Mouse (Mus musculus) left cerebral cortex, adult 2 months (tissue): ENCODE measurements around the gene Lrfn1. TPM values are rescaled to one million over a fixed set of nuclear protein-coding genes. Genes with fewer than 3 reads are reported as not detected.

Experiments
- DNase-seq, 2 experiments: peaks; one replicate each; pipeline ENCODE4 v3.0.0; 2021 to 2022; ENCODE audit warnings: low spot score in 2 of 2, mixed read lengths in 1 of 2; ENCODE audit errors: extremely low spot score in 1 of 2
- H3K27ac ChIP-seq: fragments of 200-600 bp; 2 replicates; pipeline ENCODE4 v1.8.1; 2022
- H3K4me3 ChIP-seq: fragments of 200-600 bp; 2 replicates; pipeline ENCODE4 v1.8.1; 2022
- CTCF ChIP-seq: fragments of 200-600 bp; IDR thresholded peaks from 2 replicates; pipeline ENCODE4 v1.8.1; 2022; ENCODE audit warnings: antibody characterized with exemption, mild to moderate bottlenecking, moderate library complexity
- intact Hi-C: fragments of 180-260 bp; cut with DNase I; formaldehyde crosslinking; loops from one replicate; pipeline ENCODE4 v1.15.1; 2025
- total RNA-seq, 2 experiments: library from RNA; stranded (reverse); gene quantifications; 2 replicates each; pipeline ENCODE4 v1.2.3; 2021

Gene Lrfn1
- total RNA-seq, 2 experiments from 2014 or later = 96.7 to 105 TPM

- Histone ChIP-seq H3K4me3 (peak overlapping the region; percentile 69), H3K27ac (peak overlapping the region; percentile 91)
- TF ChIP-seq CTCF = peak; percentile 72
- intact Hi-C loops = loop anchor here (2.0 kb wide), 2 partner anchors 44 to 164 kb away; partner anchors contain the start of genes Med29 and Paf1
- DNase-seq = peak; percentile 100
These were observed 15.4 kb upstream of the Lrfn1 start for GRCm38 (mm10) chr7:28436271-28436904.

- intact Hi-C loops = loop anchor here (2.0 kb wide), 2 partner anchors 44 to 164 kb away; partner anchors contain the start of genes Med29 and Paf1
These were observed 14.7 kb upstream of the Lrfn1 start, which contains the start of gene Gmfg for GRCm38 (mm10) chr7:28436932-28437570. Gene Gmfg, plus strand, starts transcription at chr7:28437447.

GRCm38 (mm10) chr7:28437964-28438363 lies 13.8 kb upstream of the Lrfn1 start:
- no peak overlapping the region for H3K4me3 ChIP-seq
- intact Hi-C loops = loop anchor here (2.0 kb wide), 2 partner anchors 45 to 163 kb away; partner anchors contain the start of genes Med29 and Paf1
- no peak for TF ChIP-seq CTCF
- H3K27ac ChIP-seq = no peak overlapping the region
- no peak for DNase-seq

More at GRCm38 (mm10) chr7:28436932-28437570, 14.7 kb upstream of the Lrfn1 start, which contains the start of gene Gmfg:
- H3K27ac ChIP-seq = peak within 1 kb of the TSS; percentile 91
- DNase-seq = peak; percentile 71 to 74
- TF ChIP-seq CTCF = peak; percentile 59
- H3K4me3 ChIP-seq = peak within 1 kb of the TSS; percentile 69

- intact Hi-C loops = no loop called here
- no peak overlapping the region for H3K4me3 ChIP-seq
- TF ChIP-seq CTCF = no peak
- H3K27ac ChIP-seq = no peak overlapping the region
- DNase-seq = no peak
These were observed 13.0 kb upstream of the Lrfn1 start for GRCm38 (mm10) chr7:28438771-28439170.

- H3K27ac ChIP-seq = no peak overlapping the region
- no peak overlapping the region for H3K4me3 ChIP-seq
- intact Hi-C loops = no loop called here
- no peak for TF ChIP-seq CTCF
- DNase-seq = no peak
These were observed 11.0 kb upstream of the Lrfn1 start for GRCm38 (mm10) chr7:28440739-28441138.

- TF ChIP-seq CTCF = no peak
- H3K4me3 ChIP-seq = no peak overlapping the region
- H3K27ac ChIP-seq = no peak overlapping the region
- intact Hi-C loops = no loop called here
- no peak for DNase-seq
These were observed 9.8 kb upstream of the Lrfn1 start for GRCm38 (mm10) chr7:28441776-28442485.

- no peak for DNase-seq
- Histone ChIP-seq H3K27ac (no peak overlapping the region), H3K4me3 (no peak overlapping the region)
- intact Hi-C loops = no loop called here
- no peak for TF ChIP-seq CTCF
These were observed 9.1 kb upstream of the Lrfn1 start for GRCm38 (mm10) chr7:28442688-28443087.

GRCm38 (mm10) chr7:28444344-28444974 lies 7.3 kb upstream of the Lrfn1 start:
- H3K4me3 ChIP-seq = no peak overlapping the region
- H3K27ac ChIP-seq = no peak overlapping the region
- intact Hi-C loops = loop anchor here (2.0 kb wide), 1 partner anchor 282 kb away; no protein-coding TSS in a partner anchor
- DNase-seq = no peak
- no peak for TF ChIP-seq CTCF

- H3K4me3 ChIP-seq = no peak overlapping the region
These were observed 5.3 kb upstream of the Lrfn1 start for GRCm38 (mm10) chr7:28446446-28446845.

GRCm38 (mm10) chr7:28447101-28447830 lies 4.5 kb upstream of the Lrfn1 start:
- no peak overlapping the region for H3K4me3 ChIP-seq
- DNase-seq = no peak
- intact Hi-C loops = no loop called here
- no peak for TF ChIP-seq CTCF
- H3K27ac ChIP-seq = no peak overlapping the region

More at GRCm38 (mm10) chr7:28446446-28446845, 5.3 kb upstream of the Lrfn1 start:
- DNase-seq = peak; percentile 79 to 89
- TF ChIP-seq CTCF = peak; percentile 82
- intact Hi-C loops = loop anchor here (1.0 kb wide), 2 partner anchors 82 to 155 kb away; no protein-coding TSS in a partner anchor
- no peak overlapping the region for H3K27ac ChIP-seq
